Mouse (Mus musculus) liver, postnatal 0 days (tissue): Measurements from ENCODE around the gene Adprhl1. TPM values are rescaled to one million over a fixed set of nuclear protein-coding genes. Genes with fewer than 3 reads are reported as not detected.

Source experiments
- ATAC-seq: fragments of 200-750 bp; cut with Nextera tagmentation; 2 replicates; pipeline ENCODE4 v1.8.0; 2017; ENCODE audit warnings: mild to moderate bottlenecking, moderate library complexity
- DNase-seq: peaks from one replicate; pipeline ENCODE4 v3.0.0-alpha.2; 2016
- H3K27ac ChIP-seq: fragments of 300-500 bp; sonication (generic); 2 replicates; pipeline ENCODE4 v1.5.1; 2014; ENCODE audit warnings: antibody characterized with exemption, moderate library complexity, mild to moderate bottlenecking, low read depth
- H3K27me3 ChIP-seq: fragments of 300-500 bp; sonication (generic); 2 replicates; pipeline ENCODE4 v1.6.1; 2014; ENCODE audit warnings: low read length, control low read depth, mixed read lengths; ENCODE audit not compliant: insufficient read depth
- H3K36me3 ChIP-seq: fragments of 300-500 bp; sonication (generic); replicated peaks from 2 replicates; pipeline ENCODE4 v1.6.1; 2014; ENCODE audit warnings: mild to moderate bottlenecking, control low read depth, low read length, moderate library complexity, mixed read lengths; ENCODE audit not compliant: insufficient read depth
- H3K4me1 ChIP-seq: fragments of 300-500 bp; sonication (generic); 2 replicates; pipeline ENCODE4 v1.6.1; 2014; ENCODE audit warnings: antibody characterized with exemption, mild to moderate bottlenecking, control low read depth; ENCODE audit not compliant: insufficient read depth
- H3K4me2 ChIP-seq: fragments of 300-500 bp; sonication (generic); 2 replicates; pipeline ENCODE4 v1.6.1; 2014; ENCODE audit warnings: low read depth, mild to moderate bottlenecking, low read length, moderate library complexity, mixed read lengths
- H3K4me3 ChIP-seq: fragments of 300-500 bp; sonication (generic); 2 replicates; pipeline ENCODE4 v1.5.1; 2014; ENCODE audit warnings: low read depth, low read length
- H3K9ac ChIP-seq: fragments of 300-500 bp; sonication (generic); replicated peaks from 2 replicates; pipeline ENCODE4 v1.6.1; 2014; ENCODE audit warnings: mild to moderate bottlenecking, moderate library complexity
- H3K9me3 ChIP-seq: fragments of 300-500 bp; sonication (generic); 2 replicates; pipeline ENCODE4 v1.6.1; 2016; ENCODE audit warnings: mild to moderate bottlenecking, control low read depth, low read length, mixed read lengths
- CTCF ChIP-seq: sonication (generic); IDR thresholded peaks from 2 replicates; pipeline ENCODE4 v1.5.1; 2016; ENCODE audit warnings: antibody characterized with exemption, low read depth
- EP300 ChIP-seq: IDR thresholded peaks from 2 replicates; pipeline ENCODE4 v1.6.1; 2016; ENCODE audit warnings: antibody characterized with exemption, low read depth, mild to moderate bottlenecking
- WGBS: fragments of 180-500 bp; shearing (Covaris S2); extraction: QIAGEN DNeasy Blood & Tissue Kit; methylation state at CpG from one replicate; pipeline ENCODE4 v1.1.7; 2014; ENCODE audit not compliant: insufficient replicate concordance; 5-methylcytosine and 5-hydroxymethylcytosine counted together
- polyA plus RNA-seq: library from polyadenylated mRNA; unstranded; fragments of >200 nt; fragmentation: Nextera tagmentation; extraction: Ambion mirVana; gene quantifications from 2 replicates; pipeline ENCODE4 v1.2.1, GENCODE M21; 2015

Adprhl1 gene
- polyA plus RNA-seq, 1 experiment from 2014 or later, result not detected

GRCm38 (mm10) chr8:13186819-13187218 is 67.1 kb downstream of the Adprhl1 start:
- Histone ChIP-seq H3K4me1 (no peaks in the 10 kb centered on the region), H3K4me2 (no peak overlapping the region), H3K27me3 (no peaks in the 10 kb centered on the region), H3K9me3 (no peaks in the 10 kb centered on the region), H3K4me3 (no peak overlapping the region), H3K9ac (no peak overlapping the region), H3K36me3 (no peaks in the 10 kb centered on the region), H3K27ac (no peak overlapping the region)
- ATAC-seq, result no peak
- TF ChIP-seq CTCF (no peak), EP300 (no peak)
- 69% methylated on average over 8 of the region's 8 CpGs for WGBS
- no peak for DNase-seq

- 35% methylated on average over 2 of the region's 2 CpGs for WGBS
Measured at GRCm38 (mm10) chr8:13181691-13181976, 72.3 kb downstream of the Adprhl1 start.

DNA sequence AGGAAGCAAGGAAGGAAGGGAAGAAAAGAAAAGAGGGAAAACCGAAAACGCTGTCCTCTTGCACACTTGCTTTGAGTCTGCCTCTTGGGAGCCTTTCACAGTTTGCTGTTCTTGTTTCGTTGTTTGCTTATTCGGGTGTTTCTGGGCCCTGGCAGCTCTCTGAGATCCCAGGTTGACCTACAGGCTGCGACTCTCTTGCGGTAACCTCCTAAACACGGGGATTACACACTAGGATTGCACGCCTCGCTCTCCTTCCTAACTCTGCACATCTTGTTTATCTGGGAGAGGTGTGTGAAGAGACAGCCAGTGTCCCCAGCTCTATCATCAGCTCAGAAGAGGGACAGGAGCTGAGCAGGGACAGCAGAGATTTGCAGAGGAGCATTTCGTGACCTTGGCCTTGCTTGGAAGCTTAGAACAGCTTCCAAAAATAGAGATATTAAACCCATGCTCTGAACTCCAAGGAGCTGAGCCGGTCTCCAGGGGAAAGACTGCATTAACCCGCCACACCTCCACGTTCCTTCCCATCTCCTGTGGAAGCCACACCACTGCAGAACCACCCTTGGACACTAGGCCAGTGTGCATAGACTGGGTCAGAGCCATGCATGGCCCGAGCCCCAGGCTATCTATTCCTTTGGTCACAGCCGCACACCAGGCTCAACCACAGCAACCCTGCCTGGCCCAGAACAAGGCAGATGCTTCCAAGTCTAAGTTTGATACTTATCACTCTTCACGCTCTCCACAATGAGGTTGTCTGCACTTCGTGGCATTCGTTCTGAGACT is 72.9 kb downstream of the Adprhl1 start:
- DNase-seq (no peak), ATAC-seq (no peak)
- 63% methylated on average over 18 of the region's 18 CpGs for WGBS
- Histone ChIP-seq H3K9ac (no peak overlapping the region), H3K9me3 (no peaks in the 10 kb centered on the region), H3K36me3 (peaks cover 14% of the 10 kb centered on the region), H3K27me3 (no peaks in the 10 kb centered on the region), H3K4me1 (no peaks in the 10 kb centered on the region), H3K27ac (no peak overlapping the region), H3K4me3 (no peak overlapping the region), H3K4me2 (no peak overlapping the region)
- no peak for TF ChIP-seq EP300
- TF ChIP-seq CTCF, result no peak

More at GRCm38 (mm10) chr8:13181691-13181976, 72.3 kb downstream of the Adprhl1 start:
- DNase-seq, result no peak
- TF ChIP-seq EP300 (no peak), CTCF (no peak)
- Histone ChIP-seq H3K4me1 (no peaks in the 10 kb centered on the region), H3K4me2 (no peak overlapping the region), H3K27ac (no peak overlapping the region), H3K9ac (no peak overlapping the region), H3K4me3 (no peak overlapping the region), H3K36me3 (peaks cover 10% of the 10 kb centered on the region; the same call in 1 of the 2 replicates), H3K9me3 (no peaks in the 10 kb centered on the region), H3K27me3 (no peaks in the 10 kb centered on the region)
- ATAC-seq, result no peak

GRCm38 (mm10) chr8:13180408-13180807 is 73.6 kb downstream of the Adprhl1 start:
- Histone ChIP-seq H3K4me3 (no peak overlapping the region), H3K27ac (no peak overlapping the region), H3K9ac (no peak overlapping the region), H3K9me3 (no peaks in the 10 kb centered on the region), H3K36me3 (peaks cover 21% of the 10 kb centered on the region), H3K4me1 (no peaks in the 10 kb centered on the region), H3K4me2 (no peak overlapping the region), H3K27me3 (no peaks in the 10 kb centered on the region)
- DNase-seq, result no peak
- 67% methylated on average over 9 of the region's 9 CpGs for WGBS
- TF ChIP-seq EP300 (no peak), CTCF (no peak)
- no peak for ATAC-seq

DNA sequence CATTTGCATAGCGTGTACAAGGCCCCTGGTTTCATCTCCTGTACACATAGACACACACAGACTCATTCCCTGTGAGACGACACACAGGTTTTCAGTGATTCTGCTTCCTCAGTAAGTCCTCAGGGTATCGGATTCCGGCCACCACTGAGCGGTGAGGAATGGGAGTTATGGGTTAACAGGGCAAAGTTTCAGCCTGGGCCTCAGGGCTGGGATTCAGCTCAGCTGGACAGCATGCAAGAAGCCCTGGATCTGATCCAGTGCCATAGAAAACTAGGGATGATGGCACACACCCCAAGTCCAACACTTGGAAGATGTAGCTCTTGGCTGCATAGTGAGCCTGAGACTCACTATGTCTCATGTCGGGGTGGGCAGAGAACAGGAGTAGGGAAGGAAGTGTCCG is 74.0 kb downstream of the Adprhl1 start:
- H3K27ac ChIP-seq, result no peak overlapping the region
- no peak for TF ChIP-seq EP300
- no peak for TF ChIP-seq CTCF
- H3K36me3 ChIP-seq, result peaks cover 26% of the 10 kb centered on the region
- no peak for ATAC-seq
- H3K4me1 ChIP-seq, result no peaks in the 10 kb centered on the region
- no peaks in the 10 kb centered on the region for H3K27me3 ChIP-seq
- no peak overlapping the region for H3K4me3 ChIP-seq
- no peak overlapping the region for H3K4me2 ChIP-seq
- no peak overlapping the region for H3K9ac ChIP-seq
- H3K9me3 ChIP-seq, result no peaks in the 10 kb centered on the region
- 71% methylated on average over 7 of the region's 7 CpGs for WGBS
- DNase-seq, result no peak

DNA sequence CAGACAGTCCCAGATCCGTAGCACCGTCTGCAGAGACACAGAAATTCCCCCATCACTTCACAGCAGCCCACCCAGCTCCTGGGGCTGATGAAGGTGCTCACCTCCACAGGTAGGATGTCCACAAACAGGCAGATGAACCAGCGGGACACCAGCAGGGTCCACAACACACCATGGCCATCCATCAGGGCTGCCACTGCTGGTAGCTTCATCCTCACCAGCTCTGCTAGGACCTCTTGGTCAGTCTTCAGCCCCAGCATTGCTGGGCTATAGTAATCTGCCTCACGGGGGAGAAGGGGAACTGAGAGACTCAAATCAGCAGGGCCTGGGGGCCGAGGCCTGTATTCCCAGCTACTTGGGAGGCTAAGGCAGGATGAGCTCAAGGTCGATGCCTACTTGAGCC is 74.5 kb downstream of the Adprhl1 start:
- DNase-seq (no peak), ATAC-seq (no peak)
- Histone ChIP-seq H3K4me2 (no peak overlapping the region), H3K4me3 (no peak overlapping the region), H3K9ac (no peak overlapping the region), H3K4me1 (no peaks in the 10 kb centered on the region), H3K36me3 (peaks cover 29% of the 10 kb centered on the region), H3K27ac (no peak overlapping the region), H3K27me3 (no peaks in the 10 kb centered on the region), H3K9me3 (no peaks in the 10 kb centered on the region)
- no peak for TF ChIP-seq CTCF
- no peak for TF ChIP-seq EP300
- WGBS, result 68% methylated on average over 6 of the region's 6 CpGs
